Mouse (Mus musculus): ENCODE results near the gene Klrb1f.
"Not testable (repeated sequence)": the region's sequence is repeated elsewhere in the genome, so short reads cannot be mapped to it uniquely, and the experiment has no call there.

The Klrb1f gene

GRCm38 (mm10) chr6:129045601-129046000 lies at the start of gene Klrb1f:
Gene Klrb1f (plus strand): TSS chr6:129045901.
- DNase-seq (ENCODE audit: low read depth, low spot score) = no peak

- DNase-seq (ENCODE audit: low read depth, low spot score) = no peak
These were observed 49.5 kb upstream of the Klrb1f start for GRCm38 (mm10) chr6:128996054-128996767.

- DNase-seq (ENCODE audit: low read depth, low spot score) = no peak
These were observed 48.8 kb upstream of the Klrb1f start for GRCm38 (mm10) chr6:128996768-128997442.

GRCm38 (mm10) chr6:129001392-129001791 lies 44.3 kb upstream of the Klrb1f start:
- no peak for DNase-seq (ENCODE audit: low read depth, low spot score)

- DNase-seq (ENCODE audit: low read depth, low spot score) = no peak
These were observed 37.1 kb upstream of the Klrb1f start for GRCm38 (mm10) chr6:129008552-129008951.

- not testable (repeated sequence) for DNase-seq (ENCODE audit: low read depth, low spot score)
These were observed 35.7 kb upstream of the Klrb1f start for GRCm38 (mm10) chr6:129009846-129010504.

- no peak for DNase-seq (ENCODE audit: low read depth, low spot score)
These were observed 35.2 kb upstream of the Klrb1f start for GRCm38 (mm10) chr6:129010505-129010873.

GRCm38 (mm10) chr6:129012012-129012411 lies 33.7 kb upstream of the Klrb1f start:
- DNase-seq (ENCODE audit: low read depth, low spot score) = not testable (repeated sequence)

GRCm38 (mm10) chr6:129012966-129013365 lies 32.7 kb upstream of the Klrb1f start:
- DNase-seq (ENCODE audit: low read depth, low spot score) = no peak

GRCm38 (mm10) chr6:129013762-129014276 lies 31.9 kb upstream of the Klrb1f start:
- DNase-seq (ENCODE audit: low read depth, low spot score) = no peak

- no peak for DNase-seq (ENCODE audit: low read depth, low spot score)
These were observed 31.3 kb upstream of the Klrb1f start for GRCm38 (mm10) chr6:129014399-129014798.

GRCm38 (mm10) chr6:129027451-129028248 lies 18.1 kb upstream of the Klrb1f start:
- DNase-seq (ENCODE audit: low read depth, low spot score) = no peak

- DNase-seq (ENCODE audit: low read depth, low spot score) = no peak
These were observed 15.4 kb upstream of the Klrb1f start for GRCm38 (mm10) chr6:129030175-129030824.

GRCm38 (mm10) chr6:129030964-129031363 lies 14.7 kb upstream of the Klrb1f start:
- DNase-seq (ENCODE audit: low read depth, low spot score) = no peak

GRCm38 (mm10) chr6:129033397-129033796 lies 12.3 kb upstream of the Klrb1f start:
- no peak for DNase-seq (ENCODE audit: low read depth, low spot score)

- no peak for DNase-seq (ENCODE audit: low read depth, low spot score)
These were observed 10.7 kb upstream of the Klrb1f start for GRCm38 (mm10) chr6:129035017-129035416.

GRCm38 (mm10) chr6:129036326-129036725 lies 9.4 kb upstream of the Klrb1f start:
- DNase-seq (ENCODE audit: low read depth, low spot score) = no peak

GRCm38 (mm10) chr6:129036890-129037463 lies 8.7 kb upstream of the Klrb1f start:
- DNase-seq (ENCODE audit: low read depth, low spot score) = no peak

GRCm38 (mm10) chr6:129041470-129041869 lies 4.2 kb upstream of the Klrb1f start:
- DNase-seq (ENCODE audit: low read depth, low spot score) = no peak

- DNase-seq (ENCODE audit: low read depth, low spot score) = no peak
These were observed 3.2 kb upstream of the Klrb1f start for GRCm38 (mm10) chr6:129042470-129042869.

- DNase-seq (ENCODE audit: low read depth, low spot score) = no peak
These were observed 2.7 kb downstream of the Klrb1f start for GRCm38 (mm10) chr6:129048381-129048780.

All from mesoderm, embryonic 11.5 days (tissue).